Mouse (Mus musculus) kidney, postnatal 0 days (tissue): ENCODE measurements around the gene Abca8b. TPM values are rescaled to one million over a fixed set of nuclear protein-coding genes. Genes with fewer than 3 reads are reported as not detected.

Experiments used
- ATAC-seq: fragments of 200-750 bp; cut with Nextera tagmentation; replicated peaks from 2 replicates; pipeline ENCODE4 v1.8.0; 2017; ENCODE audit warnings: low read depth, moderate number of reproducible peaks, moderate TSS enrichment, moderate library complexity; ENCODE audit not compliant: low FRiP score
- DNase-seq: peaks from one replicate; pipeline ENCODE4 v3.0.0-alpha.2; 2016; ENCODE audit warnings: low spot score
- H3K27ac ChIP-seq: fragments of 300-500 bp; sonication (generic); 2 replicates; pipeline ENCODE4 v1.5.1; 2014; ENCODE audit warnings: mild to moderate bottlenecking
- H3K27me3 ChIP-seq: fragments of 300-500 bp; sonication (generic); 2 replicates; pipeline ENCODE4 v1.6.1; 2014; ENCODE audit warnings: low read length, mixed read lengths; ENCODE audit not compliant: insufficient read depth
- H3K36me3 ChIP-seq: fragments of 300-500 bp; sonication (generic); 2 replicates; pipeline ENCODE4 v1.6.1; 2014; ENCODE audit warnings: low read length, mixed read lengths; ENCODE audit not compliant: insufficient read depth
- H3K4me1 ChIP-seq: fragments of 300-500 bp; sonication (generic); replicated peaks from 2 replicates; pipeline ENCODE4 v1.6.1; 2014; ENCODE audit warnings: antibody characterized with exemption, low read length, mixed read lengths; ENCODE audit not compliant: insufficient read depth
- H3K4me2 ChIP-seq: fragments of 300-500 bp; sonication (generic); 2 replicates; pipeline ENCODE4 v1.6.1; 2014; ENCODE audit warnings: mild to moderate bottlenecking, low read length, moderate library complexity, mixed read lengths
- H3K4me3 ChIP-seq: fragments of 300-500 bp; sonication (generic); replicated peaks from 2 replicates; pipeline ENCODE4 v1.5.1; 2014; ENCODE audit warnings: low read depth, low read length
- H3K9ac ChIP-seq: fragments of 300-500 bp; sonication (generic); 2 replicates; pipeline ENCODE4 v1.6.1; 2014; ENCODE audit warnings: low read depth, low read length
- H3K9me3 ChIP-seq: fragments of 300-500 bp; sonication (generic); replicated peaks from 2 replicates; pipeline ENCODE4 v1.6.1; 2016; ENCODE audit warnings: low read length, inconsistent platforms, mixed read lengths
- CTCF ChIP-seq: IDR thresholded peaks from 2 replicates; pipeline ENCODE4 v1.5.1; 2016; ENCODE audit warnings: antibody characterized with exemption, low read depth, mild to moderate bottlenecking, moderate library complexity
- WGBS: fragments of 180-500 bp; shearing (Covaris S2); extraction: QIAGEN DNeasy Blood & Tissue Kit; methylation state at CpG from one replicate; pipeline ENCODE4 v1.1.7; 2014; 5-methylcytosine and 5-hydroxymethylcytosine counted together
- polyA plus RNA-seq: library from polyadenylated mRNA; unstranded; fragments of >200 nt; fragmentation: Nextera tagmentation; extraction: Ambion mirVana; gene quantifications from 2 replicates; pipeline ENCODE4 v1.2.1, GENCODE M21; 2015

Gene Abca8b
- polyA plus RNA-seq: 0.31 and 0.38 TPM in 2 replicates

DNA sequence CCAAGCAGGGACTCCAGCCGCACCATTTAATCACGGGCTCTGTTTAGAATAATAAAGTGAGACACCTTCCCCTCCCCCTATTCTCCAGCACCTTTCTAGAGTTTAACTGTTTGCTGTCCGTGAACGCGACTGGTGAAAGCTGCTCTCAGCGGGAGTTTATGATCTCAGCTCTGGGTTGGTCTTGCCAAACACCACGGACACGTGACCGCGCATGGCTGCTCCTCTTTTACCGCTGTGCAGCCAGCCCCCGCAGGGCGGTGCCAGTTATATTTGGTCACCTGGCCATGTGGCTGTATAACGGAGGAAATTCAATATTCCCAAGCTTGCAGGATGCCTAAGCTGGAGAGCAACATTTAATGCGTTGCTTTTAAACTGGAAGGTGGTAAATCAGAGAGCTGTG, at the start of gene Abca8b:
Gene Abca8b, minus strand, starts transcription at position 222 of the 400 bp plus-strand sequence.
- Histone ChIP-seq H3K9ac (0 out of 2 replicates have a peak within 1 kb of the TSS, but pooled peaks have one; percentile 19), H3K27ac (no peak within 1 kb of the TSS), H3K27me3 (no peaks in the 10 kb centered on the region), H3K9me3 (no peaks in the 10 kb centered on the region), H3K4me3 (peak within 1 kb of the TSS; percentile 34), H3K36me3 (no peaks in the 10 kb centered on the region), H3K4me2 (peak within 1 kb of the TSS; percentile 74), H3K4me1 (no peaks in the 10 kb centered on the region)
- TF ChIP-seq CTCF: no peak
- under 1% methylated on average over 15 of the region's 15 CpGs for WGBS
- DNase-seq: peak; percentile 86
- peak; percentile 90 for ATAC-seq

DNA sequence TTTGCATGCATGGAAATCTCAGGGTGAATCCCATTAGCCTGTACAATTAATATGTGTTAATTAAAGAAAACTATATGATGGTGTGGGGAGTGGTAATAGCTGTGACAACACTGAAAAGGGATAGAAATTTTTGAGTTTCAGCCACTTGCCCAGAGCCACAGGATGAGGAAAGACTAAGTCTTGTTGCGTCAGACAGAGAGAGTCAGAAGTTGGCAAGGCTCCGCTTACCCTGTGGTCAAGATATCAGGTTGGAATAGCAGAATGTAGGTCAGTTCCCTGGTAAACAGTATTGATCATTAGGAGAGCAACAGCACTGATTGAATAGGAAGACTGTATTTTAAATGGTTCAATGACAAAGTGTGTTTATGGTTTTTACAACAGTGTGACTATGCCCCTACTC, 42.1 kb upstream of the Abca8b start:
- Histone ChIP-seq H3K9ac (no peak overlapping the region), H3K4me3 (no peak overlapping the region), H3K36me3 (no peaks in the 10 kb centered on the region), H3K27ac (no peak overlapping the region), H3K27me3 (no peaks in the 10 kb centered on the region), H3K4me2 (no peak overlapping the region), H3K4me1 (no peaks in the 10 kb centered on the region), H3K9me3 (no peaks in the 10 kb centered on the region)
- 88% methylated on average over 2 of the region's 2 CpGs for WGBS
- TF ChIP-seq CTCF: no peak
- no peak for ATAC-seq
- no peak for DNase-seq

DNA sequence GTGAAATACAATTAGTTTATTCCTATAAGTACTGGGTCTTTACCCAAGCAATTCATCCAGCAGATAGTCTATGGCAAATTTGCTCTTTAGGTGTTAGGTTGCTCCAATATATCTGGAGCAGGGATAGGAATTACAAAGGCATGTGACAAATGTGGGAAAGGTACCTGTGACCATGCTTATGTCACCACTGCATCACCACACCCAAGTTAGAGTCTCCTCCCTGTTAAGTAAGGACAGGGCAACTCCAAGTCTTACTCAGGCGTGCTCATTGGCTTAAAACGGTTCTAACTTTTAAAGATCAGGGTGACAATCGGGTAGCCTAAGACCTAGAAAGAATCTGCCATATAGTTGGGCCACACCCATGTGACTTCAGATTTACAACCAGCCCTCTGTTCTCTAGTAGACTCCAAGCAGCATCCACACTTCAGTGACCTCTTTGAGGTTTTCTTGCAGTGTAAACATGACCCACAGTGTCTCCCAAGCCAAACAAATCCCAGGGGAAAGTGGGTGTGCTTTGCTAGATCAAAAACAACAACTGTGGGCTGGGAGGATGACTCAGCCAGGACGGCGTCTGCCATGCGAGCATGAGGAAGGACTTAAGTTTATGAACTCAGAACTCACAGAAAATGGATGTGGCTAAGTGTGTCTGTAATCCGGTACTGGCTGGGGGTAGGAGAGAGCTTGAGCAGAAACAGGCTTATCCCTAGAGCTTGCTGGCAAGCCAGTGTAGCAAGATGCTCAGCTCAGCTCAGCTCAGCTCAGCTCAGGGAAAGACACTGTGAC, 33.5 kb upstream of the Abca8b start:
- no peaks in the 10 kb centered on the region for H3K36me3 ChIP-seq
- peak; percentile 76 for DNase-seq
- TF ChIP-seq CTCF: no peak
- no peak overlapping the region for H3K9ac ChIP-seq
- 9% methylated on average over 7 of the region's 7 CpGs for WGBS
- no peak overlapping the region for H3K4me2 ChIP-seq
- H3K27ac ChIP-seq: no peak overlapping the region
- no peak overlapping the region for H3K4me3 ChIP-seq
- no peaks in the 10 kb centered on the region for H3K9me3 ChIP-seq
- H3K27me3 ChIP-seq: no peaks in the 10 kb centered on the region
- ATAC-seq: peak; percentile 73
- H3K4me1 ChIP-seq: no peaks in the 10 kb centered on the region

DNA sequence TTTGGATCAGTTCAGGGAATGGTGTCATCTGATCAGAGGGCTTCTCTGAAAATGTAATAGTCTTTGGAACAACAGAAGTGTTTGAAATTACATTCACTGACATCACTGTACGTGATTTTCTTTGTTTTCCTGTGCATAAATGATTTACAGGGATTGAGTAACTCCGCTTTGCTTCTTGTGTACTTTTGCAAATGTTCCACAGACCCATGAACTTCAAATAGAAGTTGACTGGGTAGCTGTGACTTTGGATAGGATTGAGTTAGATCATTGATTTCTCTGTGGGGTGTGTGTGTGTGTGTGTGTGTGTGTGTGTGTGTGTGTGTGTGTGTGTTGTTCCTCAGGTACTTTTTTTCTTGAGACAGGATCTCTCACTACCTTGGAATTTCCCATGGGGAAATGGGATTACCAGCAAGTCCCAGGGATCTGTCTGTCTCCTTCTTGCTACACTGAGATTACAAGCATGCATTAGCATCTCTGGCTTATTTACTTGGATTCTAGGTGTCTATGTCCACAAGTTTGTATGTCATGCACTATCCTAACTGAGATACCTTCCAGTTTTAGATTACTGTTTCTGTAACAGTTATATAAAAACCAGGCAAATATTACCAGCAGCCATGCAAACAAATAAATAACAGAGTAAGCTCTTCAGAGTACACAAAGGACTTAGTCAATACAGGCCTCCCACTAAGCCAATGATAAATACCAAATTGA, 15.3 kb upstream of the Abca8b start:
- DNase-seq (no peak), ATAC-seq (no peak)
- Histone ChIP-seq H3K4me1 (no peaks in the 10 kb centered on the region), H3K9ac (no peak overlapping the region), H3K9me3 (no peaks in the 10 kb centered on the region), H3K36me3 (no peaks in the 10 kb centered on the region), H3K27ac (no peak overlapping the region), H3K27me3 (no peaks in the 10 kb centered on the region), H3K4me2 (no peak overlapping the region), H3K4me3 (no peak overlapping the region)
- 48% methylated on average over 2 of the region's 2 CpGs for WGBS
- no peak for TF ChIP-seq CTCF

- no peaks in the 10 kb centered on the region for H3K9me3 ChIP-seq
- H3K9ac ChIP-seq: no peak overlapping the region
- ATAC-seq (0 out of 2 replicates have a peak, but pooled peaks have one; percentile 26), DNase-seq (peak; percentile 86)
- peak overlapping the region; percentile 34 for H3K4me3 ChIP-seq
- H3K4me2 ChIP-seq: peak overlapping the region; percentile 74
- H3K27ac ChIP-seq: no peak overlapping the region
- H3K4me1 ChIP-seq: no peaks in the 10 kb centered on the region
- 4% methylated on average over 3 of the region's 3 CpGs for whole genome bisulfite sequencing
- no peak for TF ChIP-seq CTCF
- no peaks in the 10 kb centered on the region for H3K27me3 ChIP-seq
- H3K36me3 ChIP-seq: no peaks in the 10 kb centered on the region
Measured at GRCm38 (mm10) chr11:109995013-109995412, 632 bp downstream of the Abca8b start.

DNA sequence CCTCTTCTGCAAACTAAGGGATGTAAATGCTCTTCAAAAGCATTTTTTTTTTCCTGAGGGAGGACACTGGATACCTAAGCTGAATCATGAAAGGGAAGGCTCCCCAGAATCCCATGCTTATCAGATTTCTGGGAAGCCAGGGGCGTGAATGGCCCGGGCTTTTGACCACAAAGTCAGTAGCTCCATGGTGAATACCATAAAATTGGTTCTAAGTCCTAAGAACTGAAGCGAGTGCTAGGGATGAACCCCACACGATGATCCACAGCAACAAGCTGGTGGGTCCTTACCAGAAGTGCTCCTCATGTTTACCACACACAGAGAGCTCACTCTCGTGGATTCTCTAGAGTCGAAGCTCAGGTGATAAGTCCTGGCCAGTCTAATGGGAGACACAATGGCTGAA, 1.6 kb downstream of the Abca8b start:
- no peak overlapping the region for H3K4me3 ChIP-seq
- no peak for DNase-seq
- no peak overlapping the region for H3K4me2 ChIP-seq
- no peak overlapping the region for H3K9ac ChIP-seq
- no peaks in the 10 kb centered on the region for H3K36me3 ChIP-seq
- no peaks in the 10 kb centered on the region for H3K9me3 ChIP-seq
- 28% methylated on average over 6 of the region's 6 CpGs for WGBS
- no peak for TF ChIP-seq CTCF
- ATAC-seq: no peak
- no peak overlapping the region for H3K27ac ChIP-seq
- no peaks in the 10 kb centered on the region for H3K27me3 ChIP-seq
- no peaks in the 10 kb centered on the region for H3K4me1 ChIP-seq
